Mouse (Mus musculus): Measurements from ENCODE around the gene Tmem50a. TPM values are rescaled to one million over a fixed set of nuclear protein-coding genes. Genes with fewer than 3 reads are reported as not detected.

Tmem50a gene
- total RNA-seq, 4 experiments from 2014 or later = 200 to 410 (median 314) TPM

Other genes starting within 250 kb of the Tmem50a start
- gene Man1c1, start 210.7 kb downstream of the Tmem50a start, total RNA-seq (2022) = 10 to 100 TPM; 15.3 to 41.3 (median 29.9) TPM
- gene Ldlrap1, start 147.0 kb downstream of the Tmem50a start, total RNA-seq (2022) = 10 to 100 TPM; 46.7 to 49.4 (median 48.4) TPM
- gene Maco1, start 61.7 kb downstream of the Tmem50a start, total RNA-seq (2022) = 10 to 100 TPM; 36.2 to 51.0 (median 47.8) TPM
- 1 to 10 TPM in 1 of 4 experiments, under 1 TPM in 1, not detected in 2; 0.84 to 1.1 TPM for gene Rhd, start 50.5 kb downstream of the Tmem50a start, total RNA-seq (2022)
- 100 to 1,000 TPM; 450 to 493 (median 461) TPM for gene Rsrp1, start 8.6 kb upstream of the Tmem50a start, total RNA-seq (2022)
- 100 to 1,000 TPM in 1 of 4 experiments, 10 to 100 TPM in 3; 80.6 to 102 (median 92.5) TPM for gene Syf2, start 15.9 kb upstream of the Tmem50a start, total RNA-seq (2022)
- gene Runx3, start 205.6 kb upstream of the Tmem50a start, total RNA-seq (2022) = 1 to 10 TPM in 3 of 4 experiments, under 1 TPM in 1; 0.96 to 3.8 (median 2.1) TPM